Mouse (Mus musculus) cerebellum, postnatal 14 days (tissue): ENCODE measurements around the gene Gm29776.

ENCODE experiments used
- DNase-seq, 2 experiments: peaks; one replicate each; pipeline ENCODE4 v3.0.0; 2021; ENCODE audit warnings: mixed read lengths in 2 of 2

Gm29776 gene

DNA sequence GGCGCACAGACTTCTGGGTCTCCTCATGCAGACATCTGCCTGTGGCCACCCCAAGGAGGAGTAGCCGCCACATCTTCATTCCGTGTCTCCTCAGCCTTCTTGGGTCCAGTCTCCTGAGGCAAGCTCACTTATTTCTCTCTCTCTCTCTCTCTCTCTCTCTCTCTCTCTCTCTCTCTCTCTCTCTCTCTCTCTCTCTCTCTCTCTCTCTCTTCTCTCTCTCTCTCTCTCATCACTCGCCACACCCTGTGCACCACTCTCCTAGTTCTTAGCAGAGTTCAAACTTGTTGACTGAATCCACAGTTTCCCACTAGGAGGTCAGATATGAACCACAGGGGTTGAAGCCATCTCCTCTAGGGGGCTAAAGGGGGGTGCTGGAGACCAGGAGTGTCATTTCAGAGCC is at the start of gene Gm29776:
Gm29776 (minus strand) TSS at position 101 of the 400 bp plus-strand sequence.
- DNase-seq, result no peak

GRCm38 (mm10) chr14:54746038-54746437 is 47.4 kb upstream of the Gm29776 start:
- no peak for DNase-seq

- DNase-seq, result no peak
Observed at GRCm38 (mm10) chr14:54744473-54744872, 45.8 kb upstream of the Gm29776 start.

- DNase-seq, result no peak
Observed at GRCm38 (mm10) chr14:54742375-54742774, 43.7 kb upstream of the Gm29776 start.

DNA sequence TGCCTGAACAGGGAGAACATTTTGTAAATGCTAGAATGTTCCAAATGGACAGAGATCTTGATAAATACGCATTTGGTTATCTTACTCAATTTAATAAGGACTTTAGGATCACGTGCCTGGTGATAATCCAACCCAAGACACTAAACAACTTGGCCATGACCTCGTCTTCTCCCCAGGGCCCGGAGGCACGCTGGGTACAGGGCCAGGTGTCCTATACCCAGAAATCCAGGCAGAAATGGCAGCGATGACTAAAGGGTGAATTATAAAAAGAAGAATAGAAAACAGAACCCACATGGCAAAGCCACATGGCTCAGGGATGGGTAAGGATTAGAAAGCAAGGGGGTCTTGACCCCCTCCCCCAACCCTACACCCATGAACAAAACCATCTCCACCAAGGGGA is 43.1 kb upstream of the Gm29776 start:
- DNase-seq, result no peak

DNA sequence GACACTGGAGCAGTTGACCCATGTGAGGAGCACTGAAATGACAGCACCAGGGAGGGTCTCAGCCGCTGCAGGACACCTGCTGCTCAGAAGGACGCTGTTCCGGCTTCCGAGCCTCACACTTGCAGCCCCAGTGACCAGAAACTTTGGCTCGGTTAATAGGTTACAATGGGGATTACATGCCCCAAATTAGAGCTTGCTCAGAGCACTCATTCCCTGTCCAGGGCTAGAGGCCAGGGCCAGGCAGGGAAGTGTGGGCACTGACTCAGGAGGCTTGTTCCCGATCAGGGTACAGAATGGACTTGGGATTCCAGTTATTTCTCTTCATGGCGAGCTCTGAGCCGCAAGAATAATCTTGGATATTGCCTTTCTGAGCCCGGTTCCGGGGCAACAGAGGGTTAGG is 39.0 kb upstream of the Gm29776 start:
- peak in 1 of 2 experiments; percentile 46 for DNase-seq

GRCm38 (mm10) chr14:54736555-54737552 is 38.2 kb upstream of the Gm29776 start:
- no peak for DNase-seq

DNA sequence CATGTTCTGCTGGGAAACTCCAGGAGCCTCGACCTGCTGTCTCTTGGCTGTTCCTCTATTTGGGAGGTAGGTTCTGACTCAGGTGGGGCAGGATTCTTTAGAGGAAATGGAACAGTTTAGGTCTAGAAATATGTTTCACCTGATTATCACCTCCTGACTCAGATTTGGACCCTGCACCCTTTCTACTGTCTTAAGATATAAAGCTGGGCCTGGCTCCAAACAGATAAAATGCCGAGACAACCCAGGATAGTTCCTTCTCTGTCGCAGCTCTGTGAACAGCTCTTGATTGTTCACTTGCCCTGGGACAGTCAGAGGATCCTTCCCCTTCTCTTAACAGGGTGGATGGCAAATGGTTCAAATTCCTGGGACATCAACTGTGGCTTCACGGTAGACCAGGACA is 36.6 kb upstream of the Gm29776 start:
- no peak for DNase-seq

DNA sequence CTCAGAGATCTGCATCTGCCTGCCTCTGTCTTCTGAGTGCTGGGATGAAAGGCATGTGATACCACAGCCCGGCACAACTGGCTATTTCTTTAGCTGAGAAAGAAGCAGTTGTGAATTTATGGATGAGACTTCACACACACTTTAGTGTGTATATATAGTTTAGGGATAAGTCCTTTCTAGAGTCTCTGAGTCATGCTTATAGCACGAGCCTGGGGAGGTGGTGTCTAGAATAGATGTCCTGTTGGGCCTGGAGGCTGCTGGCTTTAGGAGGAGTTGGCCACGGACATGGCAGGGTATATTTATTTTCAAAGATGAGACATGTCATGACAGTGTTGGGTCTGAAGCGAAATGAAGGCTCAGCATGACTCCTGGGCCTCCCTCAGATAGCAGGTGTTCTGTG is 35.4 kb upstream of the Gm29776 start:
- no peak for DNase-seq

- no peak for DNase-seq
Observed at GRCm38 (mm10) chr14:54732206-54732605, 33.6 kb upstream of the Gm29776 start.

DNA sequence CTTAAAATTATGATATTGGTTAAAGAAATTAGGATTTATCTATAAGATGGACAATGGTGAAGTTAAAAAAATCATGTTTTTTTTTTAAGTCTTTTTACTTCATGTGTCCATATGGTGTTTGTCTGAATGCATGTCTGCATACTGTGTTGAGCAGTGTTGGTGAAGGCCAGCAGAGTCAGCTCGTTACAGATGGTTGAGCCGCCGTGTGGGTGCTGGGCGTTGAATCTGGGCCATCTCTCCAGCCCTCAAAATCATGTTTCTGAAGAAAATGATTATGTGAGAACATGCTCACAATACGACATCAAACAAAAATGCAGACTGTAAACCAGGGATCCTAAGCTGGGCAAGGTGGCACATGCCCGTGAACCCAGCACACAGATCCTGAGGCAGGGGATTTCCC is 31.7 kb upstream of the Gm29776 start:
- peak; percentile 68 to 69 for DNase-seq

DNA sequence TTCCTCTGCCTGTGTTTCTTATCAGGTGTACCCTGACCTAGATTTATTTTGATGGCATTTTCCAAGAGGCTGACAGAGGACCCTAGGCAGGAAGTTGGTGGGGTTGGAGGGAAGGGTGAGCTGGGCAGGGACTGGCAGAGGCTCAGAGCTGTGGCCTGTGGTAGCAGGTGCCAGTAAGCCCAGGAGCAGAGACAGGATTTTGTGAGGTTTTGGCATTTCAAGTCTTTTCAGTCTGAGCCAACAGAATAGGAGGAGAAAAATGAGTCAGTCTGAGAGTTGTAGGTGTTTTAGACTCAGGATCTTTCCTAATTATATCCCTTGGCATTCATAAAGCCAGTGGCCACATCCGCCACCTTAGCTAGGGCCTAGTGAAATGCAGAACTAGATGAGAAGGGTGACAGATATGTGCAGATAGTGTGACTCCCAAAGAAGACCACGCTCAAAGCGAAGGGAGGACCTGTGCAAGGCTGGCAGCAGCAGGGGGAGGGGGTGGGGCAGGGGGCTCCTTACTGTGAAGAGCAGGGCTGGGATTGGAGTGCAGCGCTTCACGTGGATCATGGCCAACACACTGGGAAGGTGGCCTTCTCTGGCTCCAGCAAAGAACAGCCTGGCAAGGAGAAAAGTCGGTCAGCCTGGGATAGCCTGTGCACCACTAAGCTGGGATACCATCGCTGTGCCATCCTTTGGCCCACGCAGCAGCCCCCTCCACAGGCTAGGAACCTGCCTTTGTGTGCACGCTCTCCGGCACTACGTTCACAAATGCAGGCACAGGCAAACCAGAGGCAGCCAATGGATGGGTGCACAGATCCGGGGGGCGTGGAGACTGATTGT is 30.4 kb upstream of the Gm29776 start:
- DNase-seq, result peak; percentile 64 to 71

DNA sequence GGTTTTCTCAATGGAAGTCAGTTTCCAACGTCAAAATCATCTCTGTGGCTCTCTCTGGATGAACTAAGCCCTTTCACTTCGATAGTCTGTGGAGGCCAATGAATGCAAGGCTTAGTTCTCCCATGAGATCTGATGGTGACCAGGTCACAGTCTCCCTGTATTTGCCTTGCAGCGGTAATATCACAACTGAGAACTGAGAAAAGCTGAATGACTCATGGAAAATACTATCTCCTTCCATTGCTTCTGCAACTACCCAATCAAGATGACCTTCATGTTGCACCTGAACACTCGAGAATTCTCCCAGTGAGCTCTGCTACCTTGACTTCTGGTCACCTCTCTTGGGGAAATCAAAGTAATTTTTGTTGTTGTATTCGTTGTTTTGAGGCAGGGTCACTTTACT is 28.9 kb upstream of the Gm29776 start:
- no peak for DNase-seq

GRCm38 (mm10) chr14:54724049-54724448 is 25.4 kb upstream of the Gm29776 start:
- no peak for DNase-seq

- DNase-seq, result peak; percentile 66 to 73
Observed at GRCm38 (mm10) chr14:54721711-54722110, 23.1 kb upstream of the Gm29776 start.

DNA sequence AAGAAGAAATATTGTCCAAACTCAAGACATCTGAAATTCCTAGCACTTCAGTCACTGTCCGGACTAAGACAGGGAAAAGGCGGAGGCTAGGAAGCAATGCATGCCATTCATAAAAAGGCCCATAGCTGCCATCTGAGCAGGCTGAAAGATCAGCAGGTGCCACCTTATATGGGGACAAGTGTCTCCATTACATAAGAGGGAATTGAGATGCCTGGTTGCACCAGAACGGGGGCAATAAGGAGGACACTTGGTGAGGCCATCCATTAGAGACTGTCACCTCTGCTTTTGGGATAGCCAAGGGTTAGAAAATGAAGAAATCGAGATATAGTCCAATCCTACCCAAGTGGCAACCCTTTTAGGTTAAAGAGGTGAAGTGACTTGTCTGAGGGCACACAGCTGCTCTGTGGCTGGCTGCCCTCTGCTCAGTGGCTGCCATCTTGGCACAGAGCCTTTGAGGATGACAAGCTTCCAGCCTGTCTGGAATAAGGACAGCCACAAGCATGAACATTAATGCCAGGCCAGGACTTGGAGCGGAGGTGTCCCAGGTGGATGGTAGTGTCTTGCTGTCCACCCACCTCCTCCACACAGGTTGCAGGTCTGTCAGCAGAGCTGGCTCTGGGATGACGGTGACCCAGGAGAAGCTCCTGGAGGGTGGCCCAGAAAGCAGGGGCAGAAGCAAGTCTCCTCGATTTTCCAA is 22.2 kb upstream of the Gm29776 start:
- peak; percentile 75 to 79 for DNase-seq

- no peak for DNase-seq
Observed at GRCm38 (mm10) chr14:54720041-54720440, 21.4 kb upstream of the Gm29776 start.

- DNase-seq, result no peak
Observed at GRCm38 (mm10) chr14:54715402-54715801, 16.8 kb upstream of the Gm29776 start.

- DNase-seq, result peak; percentile 53 to 55
Observed at GRCm38 (mm10) chr14:54714617-54715081, 16.0 kb upstream of the Gm29776 start.

DNA sequence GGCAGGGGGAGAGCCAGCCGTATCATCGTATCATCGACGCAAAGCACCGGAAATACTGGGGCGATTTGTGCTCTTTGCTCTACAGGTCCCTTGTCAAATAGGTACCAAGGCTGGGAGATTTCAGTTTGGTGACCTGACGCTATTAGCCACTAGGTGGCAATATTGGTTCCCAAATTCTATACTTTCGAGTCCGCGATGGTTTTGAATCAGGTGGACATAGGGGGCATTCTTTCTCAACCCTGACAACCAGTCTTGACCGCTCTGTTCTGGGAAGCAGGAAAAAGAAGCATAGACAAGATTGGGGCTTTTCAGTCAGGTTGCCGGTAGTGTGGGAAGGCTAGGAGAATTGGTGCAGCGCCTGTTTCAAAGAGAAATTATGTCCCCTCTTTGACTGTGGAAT is 15.5 kb upstream of the Gm29776 start:
- peak; percentile 84 to 90 for DNase-seq

DNA sequence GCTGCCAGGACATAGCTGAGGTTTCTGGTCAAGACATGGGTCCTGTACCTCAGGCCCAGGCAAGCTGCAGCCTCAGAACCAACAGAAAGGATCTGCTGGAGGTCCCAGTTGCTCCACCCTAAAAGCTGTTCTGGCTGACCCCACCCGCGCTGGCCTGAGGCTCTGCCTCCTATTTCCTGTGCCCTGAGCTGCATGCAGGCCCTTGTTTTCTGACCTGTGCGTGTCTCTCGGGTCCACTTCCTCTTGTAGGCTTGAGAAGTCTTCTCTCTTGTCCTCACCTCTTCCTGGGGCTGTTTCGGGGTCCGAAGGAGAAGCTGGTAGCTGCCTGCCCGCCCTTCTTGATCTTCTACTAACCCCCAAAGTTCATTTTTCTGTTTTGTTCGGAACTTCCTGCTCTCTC is 14.2 kb upstream of the Gm29776 start:
- DNase-seq, result no peak

DNA sequence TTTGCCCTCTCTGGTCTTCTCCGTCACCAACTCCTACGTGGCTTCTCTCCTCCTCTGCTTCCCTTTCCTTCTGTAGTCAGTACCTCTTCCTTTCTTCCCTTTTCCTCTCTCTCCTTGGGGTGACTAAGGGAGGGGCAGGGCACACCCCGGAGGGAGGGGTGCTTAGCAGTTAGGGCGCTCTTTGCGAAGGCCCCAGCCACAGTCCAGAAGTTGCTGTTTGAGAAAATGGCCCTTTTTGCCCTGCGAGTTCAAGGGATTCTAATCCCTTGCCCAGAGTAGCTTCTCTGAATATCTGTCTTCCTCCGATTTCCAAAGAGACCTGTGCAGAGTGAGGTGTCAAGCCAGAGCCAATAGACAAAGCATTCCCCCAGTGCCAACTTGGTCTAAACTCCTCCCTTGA is 13.4 kb upstream of the Gm29776 start, which contains the start of gene Cebpe:
Cebpe (minus strand) TSS at position 101 of the 400 bp plus-strand sequence.
- no peak for DNase-seq

DNA sequence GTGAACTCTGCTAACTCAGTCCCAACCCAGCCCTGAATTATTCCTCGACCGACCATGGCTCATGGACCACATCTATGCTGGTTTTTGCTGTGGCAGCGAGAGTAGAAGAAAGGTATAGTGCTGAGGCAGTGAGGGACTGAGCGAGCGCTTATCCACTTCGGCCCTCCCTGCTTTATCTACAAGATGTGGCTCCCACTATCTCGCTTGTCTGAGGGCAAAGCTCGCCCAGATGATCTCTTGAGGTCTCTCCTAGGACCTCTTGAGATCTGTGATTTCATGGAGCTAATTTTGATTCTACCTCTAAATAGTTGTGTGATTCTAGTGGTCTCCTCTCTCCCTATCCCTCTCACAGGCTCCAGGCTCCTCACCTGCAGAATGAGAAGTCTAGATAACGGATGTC is 10.4 kb upstream of the Gm29776 start:
- no peak for DNase-seq
